Mouse (Mus musculus) stomach, embryonic 16.5 days (tissue): ENCODE measurements around the gene Tmem189. TPM values are rescaled to one million over a fixed set of nuclear protein-coding genes. Genes with fewer than 3 reads are reported as not detected.
A peak's percentile ranks its signal among the peaks of the same experiment; 100 is the strongest.

Experiments used
- ATAC-seq: fragments of 200-750 bp; cut with Nextera tagmentation; 2 replicates; pipeline ENCODE4 v1.8.0; 2017; ENCODE audit warnings: moderate number of reproducible peaks, moderate TSS enrichment; ENCODE audit not compliant: insufficient read depth, low FRiP score
- H3K27ac ChIP-seq: fragments of 300-500 bp; sonication (generic); 2 replicates; pipeline ENCODE4 v1.5.1; 2014; ENCODE audit warnings: low read length
- H3K27me3 ChIP-seq: fragments of 300-500 bp; sonication (generic); 2 replicates; pipeline ENCODE4 v1.6.1; 2014; ENCODE audit warnings: low read length, control low read depth, mixed read lengths; ENCODE audit not compliant: control insufficient read depth, insufficient read depth
- H3K36me3 ChIP-seq: fragments of 300-500 bp; sonication (generic); 2 replicates; pipeline ENCODE4 v1.6.1; 2014; ENCODE audit warnings: low read length; ENCODE audit not compliant: control insufficient read depth, insufficient read depth
- H3K4me1 ChIP-seq: fragments of 300-500 bp; sonication (generic); 2 replicates; pipeline ENCODE4 v1.6.1; 2014; ENCODE audit warnings: low read length, control low read depth, mixed read lengths; ENCODE audit not compliant: control insufficient read depth, insufficient read depth
- H3K4me2 ChIP-seq: fragments of 300-500 bp; sonication (generic); 2 replicates; pipeline ENCODE4 v1.6.1; 2014; ENCODE audit warnings: low read depth, low read length, mixed read lengths
- H3K4me3 ChIP-seq: fragments of 300-500 bp; sonication (generic); replicated peaks from 2 replicates; pipeline ENCODE4 v1.5.1; 2014; ENCODE audit warnings: mild to moderate bottlenecking, low read length
- H3K9ac ChIP-seq: fragments of 300-500 bp; sonication (generic); 2 replicates; pipeline ENCODE4 v1.6.1; 2014; ENCODE audit warnings: low read length
- H3K9me3 ChIP-seq: fragments of 300-500 bp; sonication (generic); replicated peaks from 2 replicates; pipeline ENCODE4 v1.6.1; 2016; ENCODE audit warnings: low read length, control low read depth; ENCODE audit not compliant: control insufficient read depth
- WGBS: fragments of 180-500 bp; shearing (Covaris S2); extraction: QIAGEN DNeasy Blood & Tissue Kit; methylation state at CpG from one replicate; pipeline ENCODE4 v1.1.7; 2014; 5-methylcytosine and 5-hydroxymethylcytosine counted together
- polyA plus RNA-seq: library from polyadenylated mRNA; unstranded; fragments of >200 nt; fragmentation: Nextera tagmentation; extraction: Ambion mirVana; gene quantifications from 2 replicates; pipeline ENCODE4 v1.2.1, GENCODE M21; 2015

Tmem189 gene
- polyA plus RNA-seq, 1 experiment from 2014 or later = 35.7 TPM

DNA sequence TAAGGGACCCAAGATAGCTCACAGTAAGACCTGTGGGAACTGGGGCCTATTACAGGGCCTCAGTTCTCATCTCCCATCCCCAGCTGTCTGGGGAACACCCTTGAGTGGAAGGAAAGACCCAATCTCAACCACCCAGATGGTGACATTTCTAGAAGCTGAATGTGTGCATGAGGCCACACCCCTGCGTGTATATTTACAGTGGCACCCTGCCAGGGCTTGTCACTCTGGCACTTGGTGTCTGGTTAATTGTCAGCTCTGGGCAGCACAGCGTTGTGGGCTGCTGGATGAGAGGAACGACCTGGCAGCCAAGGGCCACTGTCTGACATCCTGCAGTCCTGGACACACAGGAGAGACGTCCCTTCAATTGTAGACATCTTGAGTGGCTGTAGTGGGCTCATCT is 60.8 kb downstream of the Tmem189 start:
- no peaks in the 10 kb centered on the region for H3K36me3 ChIP-seq
- peak overlapping the region; percentile 96 for H3K4me2 ChIP-seq
- peaks cover 53% of the 10 kb centered on the region for H3K4me1 ChIP-seq
- H3K27ac ChIP-seq = peak overlapping the region; percentile 89
- H3K4me3 ChIP-seq = no peak overlapping the region
- no peaks in the 10 kb centered on the region for H3K9me3 ChIP-seq
- peak overlapping the region; percentile 98 for H3K9ac ChIP-seq
- peak; percentile 11 for ATAC-seq
- WGBS = 37% methylated on average over 4 of the region's 4 CpGs
- no peaks in the 10 kb centered on the region for H3K27me3 ChIP-seq

DNA sequence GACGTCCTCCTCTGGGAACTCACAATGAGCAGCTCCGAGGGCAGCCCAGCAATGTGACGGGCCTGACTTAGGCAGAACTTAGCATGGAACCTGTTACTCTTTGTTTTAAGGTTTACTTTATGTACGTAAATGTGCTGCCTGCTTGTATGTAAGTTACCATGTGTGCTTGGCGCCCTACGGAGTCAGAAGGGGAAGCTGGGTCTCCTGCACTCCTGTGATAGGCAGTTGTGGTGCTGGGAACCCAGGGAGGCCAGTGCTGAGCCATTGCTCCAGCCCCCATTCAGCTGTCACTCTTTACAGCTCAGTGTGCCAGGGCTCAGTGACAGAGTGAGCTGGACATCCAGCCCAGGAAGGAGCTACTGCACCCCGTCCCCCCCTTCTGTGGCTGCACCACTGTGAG is 62.6 kb downstream of the Tmem189 start:
- no peak for ATAC-seq
- 87% methylated on average over 7 of the region's 7 CpGs for WGBS

DNA sequence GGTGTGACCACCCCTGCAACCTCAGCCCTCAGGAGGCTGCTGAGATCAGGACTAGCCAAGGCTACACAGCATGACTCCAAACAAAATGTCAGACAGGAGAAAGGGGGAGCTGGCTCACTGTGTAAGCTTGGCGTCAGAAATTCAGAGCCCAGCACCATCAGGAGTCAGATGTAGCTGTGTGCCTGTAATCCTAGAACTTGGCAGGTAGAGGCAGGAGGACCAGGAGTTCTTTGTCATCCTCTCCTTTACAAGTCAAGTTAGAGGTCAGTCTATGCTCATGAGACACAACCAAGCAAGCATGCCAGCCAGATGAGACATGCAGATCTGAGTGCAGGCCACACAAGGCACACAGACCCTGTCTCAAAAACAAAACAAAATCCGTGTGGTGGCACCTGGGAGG is 64.0 kb downstream of the Tmem189 start:
- H3K27me3 ChIP-seq = no peaks in the 10 kb centered on the region
- H3K27ac ChIP-seq = no peak overlapping the region
- 40% methylated on average over 2 of the region's 2 CpGs for WGBS
- H3K9me3 ChIP-seq = no peaks in the 10 kb centered on the region
- ATAC-seq = no peak
- peaks cover 48% of the 10 kb centered on the region for H3K4me1 ChIP-seq
- H3K36me3 ChIP-seq = no peaks in the 10 kb centered on the region
- H3K9ac ChIP-seq = no peak overlapping the region
- H3K4me2 ChIP-seq = no peak overlapping the region
- no peak overlapping the region for H3K4me3 ChIP-seq

More for the DNA sequence above, 62.6 kb downstream of the Tmem189 start:
- Histone ChIP-seq H3K36me3 (no peaks in the 10 kb centered on the region), H3K4me2 (no peak overlapping the region), H3K4me1 (peaks cover 47% of the 10 kb centered on the region), H3K9me3 (no peaks in the 10 kb centered on the region), H3K27me3 (no peaks in the 10 kb centered on the region), H3K4me3 (no peak overlapping the region), H3K27ac (no peak overlapping the region), H3K9ac (no peak overlapping the region)

DNA sequence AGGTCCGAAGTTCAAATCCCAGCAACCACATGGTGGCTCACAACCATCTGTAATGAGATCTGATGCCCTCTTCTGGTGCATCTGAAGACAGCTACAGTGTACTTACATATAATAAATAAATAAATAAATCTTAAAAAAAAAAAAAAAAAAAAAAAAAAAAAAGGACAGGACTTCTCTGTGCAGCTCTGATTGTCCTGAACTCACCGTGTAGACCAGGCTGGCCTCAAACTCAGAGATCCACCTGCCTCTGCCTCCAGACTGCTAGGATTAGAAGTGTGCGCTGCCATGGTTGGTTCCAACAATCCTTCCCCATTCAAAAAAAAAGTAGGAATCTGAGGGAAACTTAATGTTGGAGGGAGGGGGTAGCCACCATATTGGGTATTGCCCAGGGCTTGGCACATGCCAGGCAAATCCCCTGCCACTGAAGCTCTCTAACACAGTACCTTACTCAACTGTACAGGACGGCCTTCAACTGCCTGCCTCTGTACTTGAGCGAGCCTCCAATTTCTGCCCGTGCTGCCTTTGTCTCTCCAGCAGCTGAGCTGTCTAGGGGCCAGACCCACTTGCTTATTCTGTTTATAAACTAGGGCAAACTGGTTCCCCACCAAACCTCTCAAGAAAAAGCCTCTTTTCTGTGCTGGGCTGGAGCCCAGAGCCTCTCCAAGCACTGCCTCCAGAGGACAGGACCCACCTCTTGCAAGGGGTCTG is 65.1 kb downstream of the Tmem189 start:
- no peaks in the 10 kb centered on the region for H3K36me3 ChIP-seq
- ATAC-seq = no peak
- no peak overlapping the region for H3K4me3 ChIP-seq
- no peak overlapping the region for H3K27ac ChIP-seq
- no peak overlapping the region for H3K9ac ChIP-seq
- H3K4me2 ChIP-seq = no peak overlapping the region
- no peaks in the 10 kb centered on the region for H3K9me3 ChIP-seq
- H3K4me1 ChIP-seq = peaks cover 36% of the 10 kb centered on the region
- no peaks in the 10 kb centered on the region for H3K27me3 ChIP-seq
- WGBS = 90% methylated on average over 5 of the region's 6 CpGs

DNA sequence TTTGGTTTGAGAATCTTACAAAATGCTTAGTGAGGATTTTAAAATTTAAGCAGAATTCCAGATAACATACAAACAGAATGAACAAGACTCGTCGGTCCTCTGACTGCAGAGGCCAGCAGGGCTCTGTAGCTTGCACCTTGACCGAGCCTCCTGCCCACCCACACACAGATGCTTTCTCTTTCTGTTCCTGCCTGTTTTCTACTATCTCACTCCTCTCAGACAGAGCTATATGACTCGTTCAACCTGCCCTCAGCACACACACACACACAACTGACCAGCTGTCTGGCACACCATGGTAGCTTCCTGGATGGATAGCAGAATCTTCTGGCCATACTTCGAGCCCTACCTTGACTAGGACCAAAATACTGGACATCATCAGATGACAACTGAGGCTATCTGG is 66.7 kb downstream of the Tmem189 start:
- Histone ChIP-seq H3K4me2 (no peak overlapping the region), H3K27me3 (no peaks in the 10 kb centered on the region), H3K4me1 (peaks cover 23% of the 10 kb centered on the region), H3K9me3 (no peaks in the 10 kb centered on the region), H3K9ac (no peak overlapping the region), H3K36me3 (no peaks in the 10 kb centered on the region), H3K4me3 (no peak overlapping the region), H3K27ac (no peak overlapping the region)
- WGBS = 57% methylated on average over 5 of the region's 5 CpGs
- ATAC-seq = no peak

DNA sequence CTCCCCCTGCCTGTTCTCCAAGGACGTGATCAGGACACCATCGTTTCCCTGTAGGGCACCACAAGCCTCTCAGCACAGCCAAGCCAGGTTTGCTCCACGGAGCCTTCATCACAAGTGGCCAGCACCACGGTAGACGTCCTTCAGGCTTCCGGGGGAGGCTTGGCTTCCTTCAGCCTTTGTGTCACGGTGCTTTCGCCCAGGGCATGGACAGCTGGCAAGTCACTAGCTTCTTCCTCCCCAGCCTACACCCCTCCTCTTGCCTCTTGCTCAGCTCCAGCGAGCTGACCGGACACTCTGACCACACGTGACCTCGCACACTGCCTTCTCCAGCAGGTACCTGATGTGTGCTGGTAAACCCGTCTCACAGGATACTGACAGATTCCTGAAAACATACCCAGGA is 67.3 kb downstream of the Tmem189 start:
- Histone ChIP-seq H3K36me3 (no peaks in the 10 kb centered on the region), H3K9me3 (no peaks in the 10 kb centered on the region), H3K4me1 (peaks cover 18% of the 10 kb centered on the region), H3K27ac (no peak overlapping the region), H3K27me3 (no peaks in the 10 kb centered on the region), H3K9ac (no peak overlapping the region), H3K4me2 (no peak overlapping the region), H3K4me3 (no peak overlapping the region)
- ATAC-seq = no peak
- 76% methylated on average over 13 of the region's 13 CpGs for WGBS

DNA sequence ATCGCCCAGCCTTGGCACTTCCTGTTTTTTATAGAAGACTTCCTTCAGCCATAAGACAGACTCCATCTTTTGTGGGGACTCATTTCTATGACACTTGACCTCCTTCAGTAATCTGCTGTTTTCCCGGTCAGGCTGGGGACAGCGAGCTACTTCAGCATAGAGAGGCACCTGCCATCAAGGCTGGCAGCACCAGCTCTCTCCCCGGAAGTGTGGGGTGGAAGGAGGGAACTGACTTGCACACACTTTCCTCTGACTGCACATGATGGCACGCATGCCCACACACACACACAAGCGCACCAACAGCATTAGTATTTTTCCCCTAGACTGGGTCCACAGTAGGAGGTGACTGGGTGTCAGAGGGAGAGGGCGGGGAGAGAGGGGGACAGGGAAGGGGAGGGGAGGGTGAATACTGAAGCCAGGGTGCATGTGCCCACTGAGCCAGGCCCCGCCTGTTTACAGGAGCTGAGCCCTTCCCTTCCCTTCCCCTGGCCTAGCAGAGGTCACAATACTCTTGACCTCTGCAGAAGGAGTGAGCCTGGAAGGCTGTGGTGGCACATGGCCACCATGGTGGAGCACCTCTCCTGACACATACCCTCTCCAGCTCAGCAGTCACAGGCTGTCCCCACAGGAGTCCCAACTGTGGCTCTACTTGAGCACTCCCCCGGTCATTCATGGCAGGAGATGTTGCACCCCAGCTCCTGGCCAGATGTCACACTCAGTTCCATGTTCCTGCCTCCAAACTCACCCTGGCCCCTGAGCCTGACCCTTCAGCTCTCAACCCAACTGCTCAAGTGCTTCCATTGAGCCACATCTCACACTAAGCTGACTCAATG is 68.2 kb downstream of the Tmem189 start:
- no peak for ATAC-seq
- no peak overlapping the region; the same call in 1 of the 2 replicates for H3K27ac ChIP-seq
- 72% methylated on average over 9 of the region's 9 CpGs for WGBS

DNA sequence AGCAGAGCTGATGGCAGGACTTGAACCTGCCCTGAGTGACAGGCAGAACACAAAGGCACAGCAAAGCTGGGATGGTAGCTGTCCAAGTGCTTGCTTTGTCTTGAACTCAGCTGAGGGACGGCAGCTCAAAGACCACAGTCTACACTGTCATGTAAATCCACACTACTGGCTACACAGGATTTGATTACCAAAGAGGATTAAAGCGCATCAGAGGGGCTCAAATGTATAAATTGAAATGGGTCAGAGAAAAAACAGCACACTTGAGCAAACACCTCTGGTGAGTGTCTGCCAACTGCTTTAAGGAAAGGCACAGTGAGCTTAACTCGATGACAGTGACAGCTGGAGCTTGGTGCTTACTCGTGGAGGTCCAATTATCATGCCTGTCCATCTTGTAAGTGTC is 72.2 kb downstream of the Tmem189 start:
- Histone ChIP-seq H3K9me3 (no peaks in the 10 kb centered on the region), H3K4me1 (peaks cover 10% of the 10 kb centered on the region), H3K4me3 (no peak overlapping the region), H3K9ac (no peak overlapping the region), H3K4me2 (no peak overlapping the region), H3K27me3 (no peaks in the 10 kb centered on the region), H3K36me3 (peaks cover 26% of the 10 kb centered on the region), H3K27ac (no peak overlapping the region)
- 72% methylated on average over 4 of the region's 4 CpGs for WGBS
- no peak for ATAC-seq

More for the DNA sequence above, 68.2 kb downstream of the Tmem189 start:
- Histone ChIP-seq H3K36me3 (no peaks in the 10 kb centered on the region), H3K27me3 (no peaks in the 10 kb centered on the region), H3K4me2 (no peak overlapping the region), H3K4me1 (peaks cover 18% of the 10 kb centered on the region), H3K4me3 (no peak overlapping the region), H3K9me3 (no peaks in the 10 kb centered on the region), H3K9ac (peak overlapping the region; percentile 26)

DNA sequence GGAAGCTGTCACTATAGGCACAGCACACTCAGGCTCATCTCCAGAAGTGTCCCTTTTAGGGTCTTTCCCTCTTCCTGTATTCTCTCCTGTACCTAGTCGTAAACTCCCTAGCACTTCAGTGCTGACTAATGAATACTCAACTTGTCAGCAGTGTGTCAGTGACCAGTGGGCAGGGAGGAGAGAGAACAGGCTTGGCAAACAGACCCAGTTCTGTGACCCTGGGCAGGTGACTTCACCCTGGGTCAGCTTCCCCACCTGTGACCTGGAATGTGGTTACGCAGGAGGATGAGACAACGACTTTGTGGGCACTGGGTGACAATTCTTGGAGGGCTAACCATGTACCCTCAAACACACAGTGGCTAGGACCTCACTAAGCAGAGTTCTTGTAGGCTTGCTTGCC is 72.6 kb downstream of the Tmem189 start:
- peaks cover 6% of the 10 kb centered on the region; the same call in 1 of the 2 replicates for H3K4me1 ChIP-seq
- 72% methylated on average over 3 of the region's 3 CpGs for WGBS
- ATAC-seq = no peak
- H3K9ac ChIP-seq = no peak overlapping the region
- H3K36me3 ChIP-seq = peaks cover 26% of the 10 kb centered on the region
- no peaks in the 10 kb centered on the region for H3K9me3 ChIP-seq
- no peak overlapping the region for H3K4me3 ChIP-seq
- no peaks in the 10 kb centered on the region for H3K27me3 ChIP-seq
- no peak overlapping the region for H3K27ac ChIP-seq
- H3K4me2 ChIP-seq = no peak overlapping the region
